Mouse (Mus musculus) liver, adult (tissue): ENCODE measurements at regions not wholly inside any gene's neighbourhood (a gene's known extent, or its start where the extent isn't known, plus 50 kb on each side); places are given as distances from the start of the nearest gene placed in this dataset.

Experiments
- GATA4 ChIP-seq: IDR thresholded peaks from 2 replicates; pipeline ENCODE4 v1.6.1; 2014; ENCODE audit warnings: mild to moderate bottlenecking, low read length; ENCODE audit not compliant: insufficient replicate concordance

- TF ChIP-seq GATA4 = no peak
Observed at GRCm38 (mm10) chr13:46058862-46059261, 94.1 kb upstream of the Atxn1 start.

GRCm38 (mm10) chr13:46058341-46058740 is 93.5 kb upstream of the Atxn1 start:
- TF ChIP-seq GATA4 = no peak

GRCm38 (mm10) chr13:46055410-46055809 is 90.6 kb upstream of the Atxn1 start:
- no peak for TF ChIP-seq GATA4

- no peak for TF ChIP-seq GATA4
Observed at GRCm38 (mm10) chr13:46043568-46043967, 78.8 kb upstream of the Atxn1 start.

GRCm38 (mm10) chr13:46043016-46043415 is 78.2 kb upstream of the Atxn1 start:
- 0 out of 2 replicates have a peak, but pooled peaks have one; percentile 13 for TF ChIP-seq GATA4

- TF ChIP-seq GATA4 = no peak
Observed at GRCm38 (mm10) chr13:46042224-46042623, 77.4 kb upstream of the Atxn1 start.

GRCm38 (mm10) chr13:46041475-46041874 is 76.7 kb upstream of the Atxn1 start:
- TF ChIP-seq GATA4 = no peak

GRCm38 (mm10) chr13:46040062-46040461 is 75.3 kb upstream of the Atxn1 start:
- TF ChIP-seq GATA4 = no peak

GRCm38 (mm10) chr13:46038441-46039331 is 73.9 kb upstream of the Atxn1 start:
- no peak for TF ChIP-seq GATA4

- TF ChIP-seq GATA4 = no peak
Observed at GRCm38 (mm10) chr13:46032281-46032680, 67.5 kb upstream of the Atxn1 start.

- TF ChIP-seq GATA4 = no peak
Observed at GRCm38 (mm10) chr13:46026018-46026417, 61.2 kb upstream of the Atxn1 start.

- no peak for TF ChIP-seq GATA4
Observed at GRCm38 (mm10) chr13:46023630-46024041, 58.8 kb upstream of the Atxn1 start.

- no peak for TF ChIP-seq GATA4
Observed at GRCm38 (mm10) chr13:46023187-46023586, 58.4 kb upstream of the Atxn1 start.

- peak; percentile 97 for TF ChIP-seq GATA4
Observed at GRCm38 (mm10) chr13:46020945-46021835, 56.4 kb upstream of the Atxn1 start.

- TF ChIP-seq GATA4 = no peak
Observed at GRCm38 (mm10) chr13:46019431-46020166, 54.8 kb upstream of the Atxn1 start.
